Mouse (Mus musculus): Measurements from ENCODE around the gene Grik3.

The Grik3 gene

DNA sequence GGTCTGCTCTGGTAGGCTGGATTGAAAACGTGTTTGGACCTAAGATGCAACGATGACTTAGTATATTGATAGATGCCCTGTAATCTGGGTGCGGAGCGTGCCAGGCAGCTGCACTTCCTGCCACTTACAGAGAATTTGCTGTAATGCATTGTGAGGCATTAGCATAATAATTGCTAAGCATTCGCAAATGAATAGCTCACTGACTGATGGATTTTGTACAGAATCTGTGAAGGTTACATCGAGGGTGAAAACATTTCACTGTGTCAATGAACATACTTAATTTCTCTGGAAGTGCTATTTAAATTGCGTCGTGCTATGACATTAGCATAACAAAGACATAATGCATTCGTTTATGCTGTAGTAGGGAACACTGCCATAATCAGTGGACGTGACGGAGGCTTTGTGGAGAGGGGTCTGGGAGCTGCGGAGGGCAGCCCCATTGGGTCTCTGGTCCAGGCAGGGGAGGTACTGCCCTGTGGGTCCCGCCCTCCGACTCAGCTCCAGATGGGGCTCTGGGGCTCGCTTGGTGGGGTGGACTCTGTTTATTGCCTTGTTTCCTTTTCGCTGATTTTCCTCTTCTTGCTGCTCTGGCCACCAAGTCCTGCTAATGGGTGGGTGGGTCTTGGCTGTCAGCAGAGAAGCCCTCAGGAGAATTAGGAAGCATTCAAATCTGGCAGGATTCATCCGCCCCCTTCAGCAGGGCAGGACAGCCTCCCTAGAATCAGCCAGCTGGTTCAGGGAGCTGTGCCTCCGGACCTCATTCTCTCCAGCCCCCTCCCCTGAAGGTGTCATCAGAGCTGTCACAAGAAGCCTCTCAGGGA is 54.7 kb downstream of the Grik3 start:
- no peak for DNase-seq (ENCODE audit: low read depth, low spot score)

DNA sequence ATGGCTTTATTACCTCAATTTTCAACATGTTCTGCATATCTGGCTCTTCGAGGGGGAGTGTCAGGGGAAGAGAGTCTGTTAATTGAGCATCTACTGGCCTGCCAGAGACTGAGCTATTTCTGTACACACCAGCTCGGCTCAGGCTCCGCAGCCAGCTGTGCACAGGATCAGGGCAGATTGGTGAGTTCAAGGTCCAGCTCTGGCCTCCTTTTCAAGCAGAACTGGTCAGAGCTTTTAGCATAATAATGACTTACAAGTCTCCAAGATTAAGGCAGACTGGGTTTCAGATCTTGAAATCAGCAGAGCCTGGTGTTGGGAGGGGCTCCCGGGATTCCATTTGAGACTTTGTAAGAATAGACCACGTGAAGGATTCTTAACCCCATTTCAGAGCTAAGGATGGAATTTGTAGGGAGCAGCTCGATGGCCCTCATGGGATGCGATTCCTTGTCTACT is 55.3 kb downstream of the Grik3 start:
- no peak for DNase-seq (ENCODE audit: low read depth, low spot score)

DNA sequence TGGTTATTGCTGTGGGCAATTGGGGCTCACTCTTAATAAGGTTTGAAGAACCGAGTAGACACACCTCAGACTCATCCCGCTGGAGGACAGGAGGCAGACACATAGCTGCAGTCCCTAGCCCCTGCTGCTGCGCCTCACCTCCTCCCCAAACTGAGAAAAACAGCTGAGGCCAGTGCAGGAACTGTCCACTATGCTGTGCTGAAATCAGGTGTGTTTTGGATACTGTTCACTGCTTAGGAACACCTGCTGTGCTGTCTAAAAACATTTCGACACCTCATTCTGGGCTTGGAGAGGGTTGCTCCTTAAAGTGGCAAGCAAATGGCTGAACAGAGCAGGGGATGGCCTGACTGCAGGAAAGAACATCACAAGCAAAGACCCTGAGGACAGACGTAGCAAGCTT is 57.7 kb downstream of the Grik3 start:
- DNase-seq (ENCODE audit: low read depth, low spot score), result no peak

DNA sequence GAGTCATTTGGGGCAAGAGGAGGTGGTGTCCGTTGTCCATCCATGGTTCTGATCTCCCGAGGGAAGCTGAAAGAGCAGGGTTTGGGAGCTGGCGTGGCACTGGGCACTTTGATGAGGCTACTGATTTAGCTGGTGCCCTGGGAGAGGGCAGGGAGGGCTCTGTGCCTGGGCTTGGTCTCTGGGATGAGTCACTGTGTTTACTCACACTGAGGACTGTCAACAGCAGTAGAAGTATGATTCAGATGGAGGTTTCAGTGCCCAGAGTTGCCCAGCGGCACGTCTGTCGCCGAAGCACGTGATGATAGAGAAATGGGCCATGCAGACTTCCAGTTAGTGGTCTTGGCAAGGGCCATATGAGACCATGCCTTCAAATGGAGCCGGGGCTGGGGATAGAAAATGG is 63.3 kb downstream of the Grik3 start:
- DNase-seq (ENCODE audit: low read depth, low spot score), result no peak

DNA sequence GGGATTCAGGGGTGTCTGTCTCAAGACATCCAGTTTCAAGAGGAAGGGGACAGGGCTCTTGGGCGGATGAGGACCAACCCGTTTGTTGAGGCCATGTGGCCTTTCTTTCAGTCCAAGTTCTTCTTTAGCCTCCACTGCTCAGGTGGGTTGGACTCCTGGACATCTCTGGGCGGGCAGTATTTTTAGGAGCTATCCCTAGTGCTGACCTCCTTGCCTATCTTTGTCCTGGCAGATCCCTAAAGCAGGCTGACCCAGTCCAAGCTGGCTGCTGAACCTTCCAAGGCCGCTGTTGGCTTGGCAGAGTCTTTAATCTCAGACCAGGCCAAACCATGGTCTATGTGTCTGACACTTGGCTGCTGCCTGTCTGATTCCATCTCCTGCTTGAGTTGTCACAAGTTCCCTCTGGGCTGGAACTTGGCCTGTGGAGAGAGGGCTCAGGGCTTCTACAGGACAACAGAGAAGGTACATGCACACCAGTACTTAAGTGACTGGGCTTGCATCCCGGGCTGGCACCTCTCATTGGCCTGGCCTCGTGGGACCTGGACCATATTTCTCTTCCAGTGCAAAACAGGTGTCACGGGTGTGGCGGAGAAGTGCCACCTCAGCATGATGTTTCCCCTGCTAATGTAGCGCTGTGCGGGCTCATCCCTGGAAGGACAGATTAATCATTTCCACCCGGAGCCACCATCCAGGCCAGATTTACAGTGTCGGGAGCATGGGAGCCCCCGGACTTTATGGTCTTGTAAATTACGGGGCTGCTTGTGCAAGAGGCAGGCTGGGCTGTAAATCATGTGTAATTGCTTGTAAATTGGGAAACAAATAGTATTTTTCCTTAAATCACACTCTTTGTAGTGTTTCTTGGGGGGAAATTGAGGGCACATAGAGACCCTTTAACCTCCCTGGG is 66.2 kb downstream of the Grik3 start:
- no peak for DNase-seq (ENCODE audit: low read depth, low spot score)

- no peak for DNase-seq (ENCODE audit: low read depth, low spot score)
Measured at GRCm38 (mm10) chr4:125559564-125559963, 69.1 kb downstream of the Grik3 start.

GRCm38 (mm10) chr4:125560806-125561205 is 70.3 kb downstream of the Grik3 start:
- no peak for DNase-seq (ENCODE audit: low read depth, low spot score)

DNA sequence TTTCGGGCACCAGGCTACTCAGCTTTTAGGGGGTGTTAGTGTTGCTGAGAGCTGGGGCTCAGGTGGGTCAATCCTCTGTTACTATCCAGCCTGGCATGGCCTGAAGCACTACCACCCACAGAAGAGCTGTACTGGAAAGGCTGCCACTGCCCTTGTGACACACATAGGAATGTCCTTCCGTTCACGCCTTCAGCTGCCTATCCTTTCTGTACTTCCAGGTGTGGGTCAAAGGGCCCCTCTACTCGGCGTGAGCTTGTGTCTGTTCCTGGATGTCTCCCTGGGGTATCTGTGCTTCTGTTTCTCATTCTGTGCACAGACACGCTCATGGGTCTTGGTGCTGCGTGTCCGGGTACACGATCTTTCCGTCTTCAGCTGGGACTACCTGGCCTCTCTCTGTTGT is 73.1 kb downstream of the Grik3 start:
- no peak for DNase-seq (ENCODE audit: low read depth, low spot score)

- DNase-seq (ENCODE audit: low read depth, low spot score), result no peak
Measured at GRCm38 (mm10) chr4:125564008-125564710, 73.7 kb downstream of the Grik3 start.

DNA sequence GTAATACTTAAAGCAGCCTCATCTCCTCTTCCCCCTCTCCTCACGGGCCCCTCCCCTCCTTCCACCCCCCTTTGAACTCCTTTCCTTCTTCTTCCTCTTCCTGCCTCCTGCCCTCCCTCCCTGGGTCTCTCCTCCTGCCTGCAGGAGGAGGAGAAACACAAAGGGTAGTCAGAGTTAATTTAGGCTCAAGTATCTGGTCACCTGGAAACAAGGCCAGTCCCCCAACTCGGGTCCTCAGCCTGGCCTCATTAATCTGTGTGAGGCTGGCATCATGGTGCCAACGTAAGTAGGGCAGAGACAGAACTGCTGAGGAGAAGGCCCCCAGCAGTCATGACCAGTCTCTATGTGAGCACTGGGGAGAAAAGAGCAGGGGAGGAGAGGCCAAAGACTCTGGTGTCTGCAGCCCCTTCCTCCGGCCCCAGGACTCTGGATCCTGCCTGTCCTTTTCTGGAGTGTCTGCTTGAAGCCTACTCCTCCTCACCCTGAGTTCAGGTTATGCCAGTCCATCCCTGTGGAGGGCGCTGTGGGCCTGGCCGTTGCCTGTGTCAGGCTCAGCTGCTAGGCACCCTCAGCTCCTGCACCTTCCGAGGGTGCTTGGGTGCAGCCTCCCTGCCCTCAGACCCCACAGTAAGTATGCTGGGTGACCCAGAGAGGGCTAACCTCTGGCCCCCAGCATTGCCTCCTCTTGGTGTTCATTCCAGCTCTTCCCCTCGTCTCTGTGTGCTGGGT is 75.4 kb downstream of the Grik3 start:
- no peak for DNase-seq (ENCODE audit: low read depth, low spot score)

DNA sequence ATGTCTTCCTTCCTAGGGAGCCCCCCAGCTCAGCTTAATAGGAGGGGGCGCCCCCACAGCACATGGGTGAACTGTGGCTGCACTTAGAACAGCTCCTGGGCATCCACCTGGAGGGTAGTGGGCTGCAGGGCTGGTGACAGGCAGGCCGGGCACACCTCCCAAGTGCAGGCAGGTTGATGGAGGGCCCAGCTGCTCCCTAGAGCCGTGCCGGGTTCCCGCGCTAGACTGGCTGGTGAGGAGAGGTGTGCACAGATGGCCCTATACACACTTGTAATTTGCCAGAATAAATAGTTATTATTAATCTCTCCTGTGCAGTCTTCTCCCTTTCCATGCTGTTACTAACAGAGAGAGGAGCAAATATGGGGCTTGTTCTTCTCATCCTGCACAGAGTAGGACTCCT is 77.7 kb downstream of the Grik3 start:
- no peak for DNase-seq (ENCODE audit: low read depth, low spot score)

DNA sequence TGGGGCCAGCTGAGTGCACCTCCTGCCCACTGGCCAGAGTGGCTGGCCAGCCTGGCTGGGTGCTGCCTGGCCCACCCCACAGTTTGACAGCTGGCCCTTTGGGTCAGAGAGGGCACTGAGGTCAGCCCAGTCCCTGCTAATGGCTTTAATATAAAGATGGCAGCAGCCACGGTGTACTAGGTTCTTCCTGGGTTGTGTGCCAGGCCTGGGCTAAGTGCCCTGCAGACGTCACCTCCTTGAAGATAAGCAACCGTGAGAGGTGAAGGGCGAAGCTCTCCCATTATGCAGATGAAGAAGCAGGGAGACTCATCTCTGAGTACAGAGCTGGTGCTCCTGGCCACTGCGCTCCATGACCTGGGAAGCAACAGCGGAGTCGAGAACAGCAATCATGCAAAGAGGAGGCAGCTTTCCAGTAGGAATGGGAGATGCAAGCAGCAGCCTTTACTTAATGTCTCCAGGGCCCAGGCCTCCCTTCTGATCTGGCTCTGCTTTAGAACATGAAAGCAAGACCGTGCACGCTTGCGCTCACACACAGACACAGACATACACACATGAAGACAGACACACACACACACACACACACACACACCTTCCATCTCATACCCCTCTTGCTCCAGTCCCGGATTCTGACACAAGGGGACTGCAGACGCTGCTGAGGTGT is 81.3 kb downstream of the Grik3 start:
- DNase-seq (ENCODE audit: low read depth, low spot score), result no peak

DNA sequence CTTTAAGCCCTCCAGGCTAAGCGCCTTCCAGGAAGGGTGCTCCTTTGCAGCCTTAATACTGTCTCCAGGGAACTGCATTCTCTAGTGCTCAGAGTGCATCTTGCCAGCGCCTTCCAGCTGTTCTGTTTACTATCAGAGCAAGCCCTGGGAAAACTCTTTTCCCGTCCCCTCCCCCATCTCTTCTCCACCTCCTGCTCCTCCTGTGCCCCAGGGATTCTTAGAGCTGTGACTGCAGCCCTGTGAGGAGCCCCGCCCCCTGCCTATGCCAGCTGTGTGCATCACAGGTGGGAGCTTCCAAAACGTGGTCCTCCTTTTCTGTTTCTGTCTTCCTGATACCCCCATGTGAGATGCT is 81.8 kb downstream of the Grik3 start:
- no peak for DNase-seq (ENCODE audit: low read depth, low spot score)

DNA sequence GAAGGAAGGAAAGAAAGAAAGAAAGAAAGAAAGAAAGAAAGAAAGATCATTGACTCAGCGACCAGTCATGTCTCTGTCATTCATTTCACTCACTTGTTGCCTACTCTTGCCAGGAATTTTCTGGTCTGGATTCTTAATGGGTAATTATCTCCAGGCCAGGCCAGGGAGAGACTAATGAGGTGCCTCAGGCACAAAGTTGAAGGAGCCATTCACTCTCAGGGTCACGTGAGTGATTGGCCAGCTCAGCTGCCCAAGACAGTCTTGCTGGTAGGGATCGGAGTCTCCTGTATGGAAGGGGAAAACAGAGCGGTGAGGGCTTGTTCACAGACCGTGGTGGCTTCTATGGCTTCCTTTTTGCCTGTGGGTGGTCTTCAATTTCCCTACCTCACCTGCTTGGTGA is 82.5 kb downstream of the Grik3 start:
- DNase-seq (ENCODE audit: low read depth, low spot score), result no peak

- DNase-seq (ENCODE audit: low read depth, low spot score), result no peak
Measured at GRCm38 (mm10) chr4:125573951-125574675, 83.6 kb downstream of the Grik3 start.

DNA sequence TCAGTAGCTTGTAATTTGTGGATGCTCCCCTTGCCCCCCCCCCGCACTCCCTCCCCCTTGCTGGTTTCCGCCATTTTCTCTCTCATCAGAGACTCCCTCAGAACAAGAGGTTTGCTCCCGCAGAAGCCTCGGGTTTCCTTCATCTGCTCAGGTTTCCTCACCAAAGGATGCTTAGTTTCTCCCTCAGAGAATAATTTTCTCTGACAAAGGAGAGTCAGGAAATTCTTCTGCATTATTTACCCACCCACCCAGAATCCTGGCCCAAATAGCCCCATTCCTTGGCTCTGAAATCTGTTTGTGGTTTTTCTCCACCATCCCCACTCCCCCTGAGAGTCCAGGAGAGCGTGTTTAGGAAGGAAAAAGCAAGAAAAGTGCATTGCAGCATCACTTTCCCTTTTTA is 89.8 kb downstream of the Grik3 start:
- DNase-seq (ENCODE audit: low read depth, low spot score), result no peak

GRCm38 (mm10) chr4:125583272-125583671 is 92.8 kb downstream of the Grik3 start:
- no peak for DNase-seq (ENCODE audit: low read depth, low spot score)

DNA sequence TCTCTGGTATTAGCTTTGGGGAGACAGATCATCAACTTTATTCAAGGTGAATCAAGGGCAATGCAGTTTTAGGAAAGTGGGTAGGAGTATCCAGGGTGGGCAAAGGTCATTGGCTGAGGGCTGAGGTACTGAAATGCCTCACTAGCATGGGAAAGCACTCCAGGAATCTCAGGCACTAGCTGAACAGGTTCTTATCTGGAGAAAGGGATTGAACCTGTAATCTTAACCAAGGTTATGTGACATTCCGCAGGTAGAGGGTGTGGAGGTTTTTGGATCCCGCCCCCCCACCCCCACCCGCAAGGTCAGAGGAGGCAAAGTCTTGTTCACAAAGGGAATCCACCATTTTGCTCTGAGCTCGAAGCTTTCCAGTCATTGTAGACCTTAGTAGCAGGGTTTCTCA is 93.4 kb downstream of the Grik3 start:
- no peak for DNase-seq (ENCODE audit: low read depth, low spot score)

- no peak for DNase-seq (ENCODE audit: low read depth, low spot score)
Measured at GRCm38 (mm10) chr4:125584676-125585075, 94.2 kb downstream of the Grik3 start.

DNA sequence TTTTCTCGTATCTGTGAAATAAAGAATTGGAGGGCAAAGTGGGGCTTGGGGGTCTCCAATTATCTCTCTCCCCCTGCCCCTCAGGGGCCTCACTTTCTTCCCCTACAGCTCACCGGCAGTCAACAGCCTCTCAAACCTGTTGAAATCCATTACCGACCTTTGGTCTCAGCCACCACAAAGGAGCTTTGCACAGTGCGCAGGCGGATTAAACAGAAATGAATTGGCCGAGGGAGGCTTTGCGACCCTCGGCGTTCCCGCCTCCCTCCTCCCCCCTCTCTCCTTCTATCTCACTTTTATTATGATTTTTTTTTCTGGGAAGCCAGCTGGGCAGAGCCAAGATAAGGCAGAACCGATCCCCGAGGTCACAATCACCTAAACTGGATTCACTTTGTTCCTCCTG is 97.1 kb downstream of the Grik3 start:
- DNase-seq (ENCODE audit: low read depth, low spot score), result no peak
